Mouse (Mus musculus) stomach, embryonic 14.5 days (tissue): ENCODE measurements at regions not wholly inside any gene's neighbourhood (a gene's known extent, or its start where the extent isn't known, plus 50 kb on each side); places are given as distances from the start of the nearest gene placed in this dataset.
A peak's percentile ranks its signal among the peaks of the same experiment; 100 is the strongest.

Source experiments
- ATAC-seq: fragments of 200-750 bp; cut with Nextera tagmentation; 2 replicates; pipeline ENCODE4 v1.8.0; 2017; ENCODE audit warnings: low read depth, moderate TSS enrichment; ENCODE audit not compliant: insufficient number of reproducible peaks, insufficient read depth, low FRiP score
- H3K27ac ChIP-seq: fragments of 300-500 bp; sonication (generic); 2 replicates; pipeline ENCODE4 v1.5.1; 2014; ENCODE audit warnings: mild to moderate bottlenecking, low read length, moderate library complexity, mixed read lengths
- H3K27me3 ChIP-seq: fragments of 300-500 bp; sonication (generic); 2 replicates; pipeline ENCODE4 v1.6.1; 2014; ENCODE audit warnings: low read length, control low read depth, mixed read lengths; ENCODE audit not compliant: control insufficient read depth, insufficient read depth
- H3K36me3 ChIP-seq: fragments of 300-500 bp; sonication (generic); 2 replicates; pipeline ENCODE4 v1.6.1; 2014; ENCODE audit warnings: mild to moderate bottlenecking, control low read depth, low read length, moderate library complexity, mixed read lengths; ENCODE audit not compliant: control insufficient read depth, insufficient read depth
- H3K4me1 ChIP-seq: fragments of 300-500 bp; sonication (generic); 2 replicates; pipeline ENCODE4 v1.6.1; 2014; ENCODE audit warnings: low read length, control low read depth, mixed read lengths; ENCODE audit not compliant: control insufficient read depth, insufficient read depth
- H3K4me2 ChIP-seq: fragments of 300-500 bp; sonication (generic); replicated peaks from 2 replicates; pipeline ENCODE4 v1.6.1; 2014; ENCODE audit warnings: low read depth, low read length, control low read depth
- H3K4me3 ChIP-seq: fragments of 300-500 bp; sonication (generic); 2 replicates; pipeline ENCODE4 v1.5.1; 2014; ENCODE audit warnings: low read depth, low read length, control low read depth
- H3K9ac ChIP-seq: fragments of 300-500 bp; sonication (generic); replicated peaks from 2 replicates; pipeline ENCODE4 v1.6.1; 2014; ENCODE audit warnings: low read depth, mild to moderate bottlenecking, control low read depth, low read length, moderate library complexity, mixed read lengths
- H3K9me3 ChIP-seq: fragments of 300-500 bp; sonication (generic); 2 replicates; pipeline ENCODE4 v1.6.1; 2016; ENCODE audit warnings: low read depth, low read length, control low read depth; ENCODE audit not compliant: control insufficient read depth
- WGBS: fragments of 180-500 bp; shearing (Covaris S2); extraction: QIAGEN DNeasy Blood & Tissue Kit; methylation state at CpG from one replicate; pipeline ENCODE4 v1.1.7; 2014; 5-methylcytosine and 5-hydroxymethylcytosine counted together

DNA sequence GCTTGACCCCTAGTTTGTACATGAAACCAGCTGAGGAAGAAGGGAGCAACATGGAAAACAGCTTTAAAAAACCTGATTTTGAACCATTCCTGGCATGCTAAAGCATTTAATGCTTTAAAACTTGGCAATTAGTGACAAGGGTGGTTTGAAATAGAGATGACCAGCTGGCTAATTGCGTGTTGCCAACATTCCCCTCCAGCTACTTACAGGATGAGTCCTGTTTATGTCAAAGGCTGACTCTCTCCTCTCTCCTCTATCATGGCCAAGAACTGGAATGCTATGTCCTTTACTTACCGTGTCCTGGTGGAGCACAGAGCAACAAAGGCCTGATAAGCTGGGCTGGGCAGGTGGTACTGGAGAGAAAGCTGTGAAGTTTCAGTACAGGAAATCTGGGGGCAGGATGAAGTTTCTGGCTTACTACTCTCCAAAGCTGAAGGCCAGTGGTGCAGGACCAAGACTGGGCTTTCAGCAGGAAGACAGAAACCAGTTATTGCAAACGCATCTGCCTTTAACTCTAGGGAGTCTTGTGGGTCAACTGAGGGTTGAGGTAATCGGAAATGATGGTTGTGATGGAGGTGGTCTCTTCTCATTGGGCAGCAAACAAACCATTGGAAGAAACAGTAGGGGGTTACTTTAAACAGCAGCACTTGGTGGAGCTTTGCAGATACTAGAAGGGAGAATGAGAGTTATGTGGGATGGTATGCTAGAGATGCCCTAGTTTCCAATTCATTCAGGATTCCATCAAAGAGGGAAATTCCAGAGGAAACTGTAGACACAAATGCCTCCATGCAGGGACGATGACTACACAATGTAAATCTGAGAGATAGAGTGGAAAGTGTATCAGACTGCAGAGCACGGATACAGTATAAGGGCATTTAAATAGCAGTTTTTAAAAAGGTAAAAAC, 60.7 kb upstream of the Cd28 start:
- Histone ChIP-seq H3K4me1 (no peaks in the 10 kb centered on the region; the same call in 1 of the 2 replicates), H3K4me2 (no peak overlapping the region), H3K36me3 (no peaks in the 10 kb centered on the region), H3K4me3 (no peak overlapping the region), H3K9me3 (no peaks in the 10 kb centered on the region), H3K27me3 (no peaks in the 10 kb centered on the region), H3K9ac (no peak overlapping the region), H3K27ac (no peak overlapping the region)
- ATAC-seq, result no peak
- 69% methylated on average over 6 of the region's 6 CpGs for WGBS

DNA sequence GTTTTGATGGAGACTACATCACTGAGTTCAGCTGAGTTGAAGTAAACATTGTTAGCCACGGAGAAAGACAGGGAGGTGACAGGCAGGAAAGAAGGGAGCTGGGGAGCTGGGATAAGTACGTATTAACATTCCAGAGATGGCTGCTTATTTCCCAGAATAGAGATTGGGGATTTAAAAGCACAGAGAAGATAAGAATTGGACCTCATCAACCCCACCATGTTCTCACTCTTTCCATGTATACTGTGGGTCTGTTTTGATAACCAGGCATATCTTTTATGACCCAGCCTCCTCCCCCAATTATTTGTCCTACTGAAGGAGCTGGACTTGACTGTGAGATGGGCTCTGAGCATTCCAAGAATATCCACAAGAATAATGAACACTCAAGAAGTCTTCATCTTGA, 61.4 kb upstream of the Cd28 start:
- 28% methylated on average over 2 of the region's 2 CpGs for WGBS
- no peak overlapping the region for H3K4me3 ChIP-seq
- H3K9me3 ChIP-seq, result no peaks in the 10 kb centered on the region
- no peaks in the 10 kb centered on the region for H3K36me3 ChIP-seq
- no peak overlapping the region for H3K27ac ChIP-seq
- no peaks in the 10 kb centered on the region for H3K27me3 ChIP-seq
- no peak overlapping the region for H3K4me2 ChIP-seq
- H3K4me1 ChIP-seq, result no peaks in the 10 kb centered on the region; the same call in 1 of the 2 replicates
- ATAC-seq, result no peak
- H3K9ac ChIP-seq, result no peak overlapping the region

DNA sequence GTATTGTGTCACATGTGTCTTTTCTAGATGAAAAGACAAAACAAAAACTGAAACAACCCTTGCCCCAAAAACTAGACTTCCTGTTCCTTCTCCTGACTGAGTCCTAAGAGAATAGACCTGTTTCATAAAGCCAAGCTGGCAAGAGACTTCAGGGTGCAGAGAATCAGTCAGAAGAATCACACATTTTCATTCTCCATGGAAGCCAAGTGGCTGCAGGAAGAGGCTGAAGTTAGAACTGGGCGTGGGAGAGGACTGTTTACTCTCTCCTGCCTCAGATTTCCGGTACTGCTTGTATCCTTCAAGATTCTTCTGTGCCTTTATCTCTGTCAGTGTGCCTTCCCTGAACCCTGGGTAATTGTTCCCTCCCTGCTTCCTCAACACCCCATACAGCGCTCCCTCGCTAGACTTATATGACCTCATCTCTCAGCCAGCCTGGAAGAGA, 64.0 kb upstream of the Cd28 start:
- H3K4me1 ChIP-seq, result no peaks in the 10 kb centered on the region; the same call in 1 of the 2 replicates
- H3K4me2 ChIP-seq, result no peak overlapping the region
- ATAC-seq, result peak; percentile 46; the same call in 1 of the 2 replicates
- H3K9me3 ChIP-seq, result no peaks in the 10 kb centered on the region
- 21% methylated on average over 4 of the region's 4 CpGs for whole genome bisulfite sequencing
- H3K27ac ChIP-seq, result no peak overlapping the region
- H3K27me3 ChIP-seq, result no peaks in the 10 kb centered on the region
- H3K4me3 ChIP-seq, result no peak overlapping the region
- H3K9ac ChIP-seq, result no peak overlapping the region
- H3K36me3 ChIP-seq, result no peaks in the 10 kb centered on the region

DNA sequence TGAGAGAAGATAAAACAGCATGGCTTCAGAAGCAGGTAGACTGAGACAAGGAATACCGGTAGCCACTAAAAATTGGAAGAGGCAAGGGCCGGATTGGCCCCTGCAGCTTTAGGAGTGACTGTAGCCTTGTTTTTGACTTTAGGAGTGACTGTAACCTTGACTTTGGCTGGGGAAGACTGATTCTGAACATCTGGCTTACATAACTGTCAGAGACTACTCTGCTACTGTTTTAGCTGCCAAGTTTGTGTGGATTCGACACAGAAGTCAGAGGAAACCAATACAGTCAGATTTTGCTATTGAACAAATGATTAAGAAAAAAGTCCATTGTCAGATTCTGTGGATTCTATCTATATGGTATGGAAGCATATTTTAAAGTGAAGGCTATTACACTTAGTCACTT, 66.4 kb upstream of the Cd28 start:
- Histone ChIP-seq H3K27me3 (no peaks in the 10 kb centered on the region), H3K4me2 (no peak overlapping the region), H3K9me3 (no peaks in the 10 kb centered on the region), H3K36me3 (no peaks in the 10 kb centered on the region), H3K27ac (no peak overlapping the region), H3K4me3 (no peak overlapping the region), H3K9ac (no peak overlapping the region), H3K4me1 (no peaks in the 10 kb centered on the region; the same call in 1 of the 2 replicates)
- WGBS, result 46% methylated on average over 3 of the region's 3 CpGs
- no peak for ATAC-seq

DNA sequence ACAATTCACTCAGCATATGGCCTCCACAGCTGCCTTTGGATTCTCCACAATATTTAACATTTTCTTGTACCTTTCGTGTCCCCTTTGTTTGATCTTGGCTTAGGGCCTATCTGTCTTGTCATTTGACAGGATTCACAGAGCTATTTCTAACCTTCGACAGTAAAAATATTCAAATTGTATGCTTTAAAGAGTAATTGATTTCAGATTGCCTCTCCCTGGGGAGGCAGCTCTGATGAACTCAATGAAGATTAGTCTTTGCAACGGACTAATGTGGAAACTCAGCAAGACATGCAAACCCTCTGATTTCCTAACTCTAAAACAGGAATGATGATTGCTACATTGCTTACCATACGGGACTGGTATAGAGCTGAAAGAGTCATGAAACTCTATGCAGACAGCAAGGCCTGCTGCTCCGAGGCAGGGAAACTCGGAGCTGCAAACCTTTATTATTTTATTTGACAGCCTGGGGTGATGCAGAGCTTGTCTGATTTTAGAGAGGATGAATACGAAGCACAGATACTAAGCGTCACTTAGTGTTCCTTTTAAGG, 67.2 kb upstream of the Cd28 start:
- Histone ChIP-seq H3K27me3 (no peaks in the 10 kb centered on the region), H3K4me2 (no peak overlapping the region), H3K36me3 (no peaks in the 10 kb centered on the region), H3K9me3 (no peaks in the 10 kb centered on the region), H3K27ac (no peak overlapping the region), H3K4me3 (no peak overlapping the region), H3K9ac (no peak overlapping the region), H3K4me1 (no peaks in the 10 kb centered on the region; the same call in 1 of the 2 replicates)
- WGBS, result 65% methylated on average over 8 of the region's 8 CpGs
- ATAC-seq, result no peak

DNA sequence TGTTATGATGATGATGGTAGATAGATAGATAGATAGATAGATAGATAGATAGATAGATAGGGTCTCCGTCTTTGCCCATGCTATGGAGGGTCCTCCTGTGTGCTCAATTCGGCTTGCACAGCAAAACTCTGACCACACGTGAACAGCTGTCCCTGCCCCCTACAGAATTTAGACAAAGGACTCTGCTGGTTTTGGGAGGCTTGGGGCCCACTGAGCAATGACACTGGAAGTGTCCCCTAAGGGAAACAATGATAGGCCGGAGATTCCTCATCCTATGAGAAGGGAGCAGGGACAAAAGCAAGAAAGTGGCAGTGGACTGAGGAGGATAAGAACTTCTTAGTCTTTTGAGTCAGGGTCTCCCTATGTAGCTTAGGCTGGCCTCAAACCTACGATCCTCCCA, 69.8 kb upstream of the Cd28 start:
- no peak for ATAC-seq

DNA sequence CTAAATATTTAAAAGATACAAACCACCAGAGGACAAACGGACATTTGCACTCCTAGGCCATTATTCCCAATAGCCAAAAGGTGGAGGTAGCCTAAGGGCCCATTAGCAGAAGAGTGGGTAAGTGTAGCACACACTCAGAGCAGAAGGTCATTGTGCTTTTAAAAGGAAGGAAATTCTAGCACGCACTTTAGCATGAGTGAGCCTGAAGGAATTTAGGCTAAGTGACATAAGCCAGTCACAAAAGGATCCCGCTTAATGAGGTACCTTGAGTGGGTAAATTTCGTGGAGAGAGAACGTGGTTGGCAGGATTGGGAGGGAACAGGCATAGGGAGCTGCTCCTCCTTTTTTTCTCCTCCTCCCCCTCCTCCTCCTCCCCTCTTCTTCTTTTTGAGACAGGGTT, 70.4 kb upstream of the Cd28 start:
- H3K27me3 ChIP-seq, result no peaks in the 10 kb centered on the region
- H3K9me3 ChIP-seq, result no peaks in the 10 kb centered on the region
- H3K4me1 ChIP-seq, result no peaks in the 10 kb centered on the region
- no peaks in the 10 kb centered on the region for H3K36me3 ChIP-seq
- WGBS, result 51% methylated on average over 5 of the region's 5 CpGs
- no peak overlapping the region for H3K4me3 ChIP-seq
- no peak overlapping the region for H3K9ac ChIP-seq
- no peak for ATAC-seq
- no peak overlapping the region for H3K27ac ChIP-seq
- H3K4me2 ChIP-seq, result no peak overlapping the region

More for the DNA sequence above, 69.8 kb upstream of the Cd28 start:
- no peaks in the 10 kb centered on the region for H3K9me3 ChIP-seq
- no peak overlapping the region for H3K9ac ChIP-seq
- 84% methylated on average over 5 of the region's 5 CpGs for WGBS
- no peak overlapping the region for H3K4me3 ChIP-seq
- no peaks in the 10 kb centered on the region for H3K4me1 ChIP-seq
- H3K36me3 ChIP-seq, result no peaks in the 10 kb centered on the region
- no peak overlapping the region for H3K27ac ChIP-seq
- no peak overlapping the region for H3K4me2 ChIP-seq
- H3K27me3 ChIP-seq, result no peaks in the 10 kb centered on the region

- Histone ChIP-seq H3K36me3 (no peaks in the 10 kb centered on the region), H3K4me1 (no peaks in the 10 kb centered on the region), H3K27ac (no peak overlapping the region), H3K4me3 (no peak overlapping the region), H3K4me2 (no peak overlapping the region), H3K9ac (no peak overlapping the region), H3K27me3 (no peaks in the 10 kb centered on the region), H3K9me3 (no peaks in the 10 kb centered on the region)
- WGBS, result 93% methylated on average over 1 of the region's 1 CpGs
- no peak for ATAC-seq
These were observed 71.4 kb upstream of the Cd28 start for GRCm38 (mm10) chr1:60645176-60645575.
